Mouse (Mus musculus) gastrocnemius, postnatal 10 days (tissue): ENCODE measurements around the gene Chchd2. TPM values are rescaled to one million over a fixed set of nuclear protein-coding genes. Genes with fewer than 3 reads are reported as not detected.
"Not testable (repeated sequence)": the region's sequence is repeated elsewhere in the genome, so short reads cannot be mapped to it uniquely, and the experiment has no call there.

Experiments
- DNase-seq: peaks from one replicate; pipeline ENCODE4 v3.0.0; 2021; ENCODE audit warnings: mixed read lengths
- long read RNA-seq, 2 experiments: library from polyadenylated mRNA; stranded (forward); transcript quantifications; one replicate each; pipeline ENCODE4 v2.0.0; 2021
- total RNA-seq, 2 experiments: library from RNA; stranded (reverse); gene quantifications; 2 replicates each; pipeline ENCODE4 v1.2.3; 2021

Gene Chchd2
- 100 to 1,000 TPM; 404 to 489 TPM for total RNA-seq
- long read RNA-seq, experiment 1, transcript Chchd2-201 (4 exons, 915 nt) = major isoform, 240 of 245 reads
- long read RNA-seq, experiment 1, partial matches to known transcripts = 4 of 245 reads
- long read RNA-seq, experiment 1, other reads (novel, unspliced or antisense) = 1 of 245 reads
- long read RNA-seq, experiment 2, transcript Chchd2-201 (4 exons, 915 nt) = major isoform, 250 of 255 reads
- long read RNA-seq, experiment 2, partial matches to known transcripts = 4 of 255 reads
- long read RNA-seq, experiment 2, other reads (novel, unspliced or antisense) = 1 of 255 reads

- DNase-seq = peak; percentile 80
Observed at GRCm38 (mm10) chr5:129886911-129887636, at the start of gene Chchd2. TSS of gene Chchd2 (minus strand) at chr5:129887470.

GRCm38 (mm10) chr5:129936941-129937340, 49.7 kb upstream of the Chchd2 start:
- DNase-seq = no peak

GRCm38 (mm10) chr5:129929924-129930855, 42.9 kb upstream of the Chchd2 start:
- no peak for DNase-seq

GRCm38 (mm10) chr5:129925933-129926332, 38.7 kb upstream of the Chchd2 start:
- DNase-seq = no peak

GRCm38 (mm10) chr5:129924820-129925452, 37.7 kb upstream of the Chchd2 start:
- no peak for DNase-seq

- no peak for DNase-seq
Observed at GRCm38 (mm10) chr5:129921972-129922371, 34.7 kb upstream of the Chchd2 start.

GRCm38 (mm10) chr5:129919320-129919719, 32.0 kb upstream of the Chchd2 start:
- DNase-seq = no peak

GRCm38 (mm10) chr5:129918752-129919151, 31.5 kb upstream of the Chchd2 start:
- no peak for DNase-seq

- DNase-seq = no peak
Observed at GRCm38 (mm10) chr5:129918065-129918651, 30.9 kb upstream of the Chchd2 start.

- not testable (repeated sequence) for DNase-seq
Observed at GRCm38 (mm10) chr5:129915491-129915890, 28.2 kb upstream of the Chchd2 start.

- DNase-seq = no peak
Observed at GRCm38 (mm10) chr5:129914024-129914423, 26.8 kb upstream of the Chchd2 start.

- DNase-seq = no peak
Observed at GRCm38 (mm10) chr5:129909591-129909990, 22.3 kb upstream of the Chchd2 start.

GRCm38 (mm10) chr5:129909147-129909546, 21.9 kb upstream of the Chchd2 start:
- no peak for DNase-seq

- DNase-seq = peak; percentile 89
Observed at GRCm38 (mm10) chr5:129908242-129908965, 21.1 kb upstream of the Chchd2 start, which contains the start of gene Nupr1l. TSS of gene Nupr1l (plus strand) at chr5:129908540.

GRCm38 (mm10) chr5:129907775-129908174, 20.5 kb upstream of the Chchd2 start:
- DNase-seq = no peak

GRCm38 (mm10) chr5:129898449-129898848, 11.2 kb upstream of the Chchd2 start, which contains the start of gene Phkg1:
TSS of gene Phkg1 (minus strand) at chr5:129898549.
- DNase-seq = no peak

GRCm38 (mm10) chr5:129895198-129896088, 8.2 kb upstream of the Chchd2 start, which contains the start of gene Zbed5:
TSS of gene Zbed5 (plus strand) at chr5:129895723.
- peak; percentile 71 for DNase-seq

- DNase-seq = not testable (repeated sequence)
Observed at GRCm38 (mm10) chr5:129890390-129890789, 3.1 kb upstream of the Chchd2 start.

- no peak for DNase-seq
Observed at GRCm38 (mm10) chr5:129886271-129886670, 999 bp downstream of the Chchd2 start.

GRCm38 (mm10) chr5:129879888-129880287, 7.4 kb downstream of the Chchd2 start:
- DNase-seq = no peak
